Mouse (Mus musculus): ENCODE measurements at regions not wholly inside any gene's neighbourhood (a gene's known extent, or its start where the extent isn't known, plus 50 kb on each side); places are given as distances from the start of the nearest gene placed in this dataset.

DNA sequence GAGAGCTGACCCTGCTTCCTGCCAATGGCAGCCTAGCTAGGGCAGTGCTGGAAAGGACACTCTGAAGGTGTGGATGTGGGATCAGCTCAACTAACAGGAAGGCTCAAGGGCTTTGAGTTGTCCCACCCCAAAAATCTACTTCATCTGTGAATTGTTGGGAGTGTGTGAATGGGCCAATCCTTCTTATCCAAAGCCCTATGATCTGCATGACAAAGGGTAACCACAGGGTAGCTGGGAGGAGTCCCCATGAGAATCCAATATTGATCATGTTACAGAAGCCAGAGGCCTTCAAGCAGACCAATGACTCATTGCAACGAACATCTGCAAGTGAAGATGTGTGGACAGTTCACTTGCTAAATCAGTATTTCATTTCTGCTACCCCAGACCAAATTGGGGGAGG, 51.1 kb upstream of the Adra1b start:
- DNase-seq (ENCODE audit: low read depth) = no peak

DNA sequence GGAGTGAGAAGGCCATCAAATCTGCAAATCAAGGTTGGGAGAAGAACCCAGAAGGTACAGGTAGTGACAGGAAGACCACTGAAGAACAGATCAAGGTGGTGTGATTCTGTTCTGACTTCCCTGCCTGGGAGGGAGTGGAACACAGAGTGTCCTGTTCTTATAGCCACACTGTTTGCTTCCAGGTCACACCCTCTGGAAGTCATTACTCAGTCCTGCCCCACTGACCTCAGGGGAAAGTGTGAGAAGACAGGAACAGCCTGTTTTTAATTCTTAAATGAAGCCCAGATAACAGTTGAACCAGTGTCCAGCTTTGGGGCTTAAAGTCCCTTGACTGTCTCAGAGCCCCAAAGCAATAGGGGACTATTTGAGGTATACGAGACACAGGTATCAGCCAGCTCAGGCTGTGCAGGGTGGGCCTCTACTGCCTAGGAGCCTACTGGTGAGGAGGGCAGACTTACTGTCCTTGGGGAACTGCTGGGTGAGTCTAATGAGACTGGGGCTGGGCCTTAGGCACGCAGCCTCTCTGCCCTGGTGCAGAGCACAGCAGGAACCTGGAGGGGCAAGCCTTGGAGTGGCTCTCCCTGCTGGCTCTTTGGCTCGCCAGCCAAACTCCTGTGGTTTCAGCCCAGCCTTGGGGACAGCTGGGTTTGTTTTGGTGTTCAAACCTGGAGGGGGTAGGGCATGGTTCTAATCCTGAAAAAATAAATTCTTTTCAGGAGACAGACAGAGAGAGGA, 57.4 kb upstream of the Adra1b start:
- no peak for DNase-seq (ENCODE audit: low read depth)

GRCm38 (mm10) chr11:43958976-43959315, 57.9 kb upstream of the Adra1b start:
- DNase-seq (ENCODE audit: low read depth) = no peak

- DNase-seq (ENCODE audit: low read depth) = no peak
These were observed 59.5 kb upstream of the Adra1b start for GRCm38 (mm10) chr11:43960348-43961105.

DNA sequence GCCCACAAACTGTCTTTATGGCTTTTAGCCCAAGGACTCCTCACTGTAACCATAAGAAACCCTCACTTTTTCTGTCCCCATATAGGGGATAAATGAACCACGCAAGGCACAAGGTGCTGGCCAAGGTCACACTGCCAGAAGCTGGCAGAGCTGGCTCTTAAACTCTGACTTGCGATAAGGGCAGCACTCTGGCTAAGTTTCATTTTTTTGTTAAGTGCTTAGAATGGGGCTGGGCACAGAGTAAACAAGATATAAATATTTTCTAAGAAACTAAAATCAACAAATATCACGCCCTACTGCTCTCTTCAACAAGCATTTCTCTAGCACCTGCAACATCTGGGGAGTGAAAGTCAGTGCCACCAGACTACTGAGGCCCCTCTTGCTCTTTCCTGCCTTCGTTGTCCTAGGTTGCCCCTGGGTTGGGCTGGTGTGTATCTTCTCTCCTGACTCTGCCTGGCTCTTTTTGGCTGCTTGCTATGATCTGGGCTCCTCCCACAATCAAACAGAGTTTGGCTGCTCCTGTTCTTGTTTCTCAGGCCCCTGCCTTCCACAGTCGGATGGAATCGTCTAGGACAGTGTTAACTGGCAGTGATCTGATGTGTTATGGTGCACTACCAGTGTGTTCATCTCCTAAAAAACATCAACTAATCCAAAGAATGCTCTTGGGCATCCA, 60.5 kb upstream of the Adra1b start:
- no peak for DNase-seq (ENCODE audit: low read depth)

DNA sequence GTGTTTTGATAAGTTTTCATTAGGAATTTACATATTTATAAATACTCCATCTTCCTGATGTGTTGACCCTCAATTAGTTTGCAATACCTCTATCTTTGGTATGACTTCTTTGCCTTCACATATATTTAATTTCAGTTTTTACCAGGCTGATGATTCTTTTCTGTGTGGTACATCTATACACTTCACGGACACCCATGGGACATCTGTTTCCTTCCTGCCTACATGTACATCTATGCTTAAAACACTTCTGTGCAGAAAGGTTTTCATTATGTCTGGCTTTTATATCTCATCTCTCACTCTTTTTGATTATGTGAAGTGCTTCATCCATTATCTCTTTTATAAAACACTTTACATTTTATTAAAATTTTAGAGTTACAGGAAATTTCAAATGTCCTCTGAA, 66.8 kb upstream of the Adra1b start:
- DNase-seq (ENCODE audit: low read depth) = no peak

- no peak for DNase-seq (ENCODE audit: low read depth)
These were observed 70.9 kb upstream of the Adra1b start for GRCm38 (mm10) chr11:43971886-43972285.

DNA sequence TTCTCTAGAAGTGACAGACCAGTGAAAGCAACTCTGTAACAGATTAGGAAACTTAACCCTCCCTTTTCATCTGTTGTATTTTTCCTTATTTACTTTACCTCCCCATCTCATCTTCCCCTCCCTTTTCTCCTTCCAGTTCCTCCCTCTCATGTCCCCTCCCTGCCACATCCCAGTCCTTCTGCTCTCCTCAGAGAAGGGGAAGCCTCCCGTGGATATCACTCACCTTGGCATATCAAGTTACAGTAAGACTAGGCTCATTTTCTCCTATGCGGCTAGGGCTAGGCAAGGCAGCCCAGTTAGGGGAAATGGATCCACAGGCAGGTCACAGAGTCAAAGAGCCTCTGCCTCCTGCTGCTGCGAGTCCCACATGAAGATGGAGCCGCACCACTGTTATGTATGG, 75.0 kb upstream of the Adra1b start:
- DNase-seq (ENCODE audit: low read depth) = no peak

DNA sequence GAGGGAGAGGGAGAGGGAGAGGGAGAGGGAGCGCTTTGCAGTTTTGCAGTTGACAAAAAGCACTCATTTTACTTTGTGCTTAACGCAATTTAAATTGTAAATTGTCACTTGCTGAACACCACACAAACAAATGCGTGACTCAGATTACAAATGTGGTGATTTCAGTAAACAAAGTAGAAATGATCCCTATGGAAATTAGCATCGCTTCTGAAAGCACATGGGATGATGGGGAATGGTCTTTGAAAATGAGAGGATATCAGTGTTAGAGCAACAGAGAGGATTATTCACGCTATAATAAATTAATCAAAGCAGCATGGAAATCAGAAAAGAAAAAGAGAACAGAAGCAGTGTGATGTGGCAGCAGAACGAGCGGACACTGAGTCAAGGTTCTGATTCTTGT, 78.4 kb upstream of the Adra1b start:
- DNase-seq (ENCODE audit: low read depth) = no peak

GRCm38 (mm10) chr11:43980444-43980843, 79.4 kb upstream of the Adra1b start:
- no peak for DNase-seq (ENCODE audit: low read depth)

DNA sequence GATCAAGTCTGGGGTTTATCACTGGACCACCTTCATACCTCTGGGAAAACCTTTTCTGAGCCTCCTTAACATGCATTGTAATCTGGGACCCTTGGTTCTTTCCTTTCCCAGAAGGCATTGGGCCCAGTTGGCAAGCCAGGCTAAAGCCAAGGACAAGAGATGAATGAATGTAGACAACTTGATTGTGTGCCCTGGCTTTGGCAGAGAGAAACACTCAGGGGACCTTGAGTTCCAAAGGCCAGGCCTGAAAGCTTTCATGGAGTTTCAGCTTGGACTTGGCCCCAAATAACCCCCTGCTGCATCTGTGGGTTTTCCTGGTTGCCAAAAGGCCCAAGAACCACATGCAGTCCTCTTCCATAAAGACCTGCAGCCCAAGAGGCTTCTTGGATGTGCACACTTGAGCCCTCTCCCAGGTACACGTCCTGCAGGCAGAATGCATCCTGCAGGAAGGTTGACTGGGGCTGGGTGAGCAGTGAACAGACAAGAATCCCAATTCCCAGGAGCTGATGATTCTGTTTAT, 89.0 kb upstream of the Adra1b start:
- no peak for DNase-seq (ENCODE audit: low read depth)

GRCm38 (mm10) chr11:43992011-43992471, 91.0 kb upstream of the Adra1b start:
- DNase-seq (ENCODE audit: low read depth) = no peak

GRCm38 (mm10) chr11:43998046-43998725, 97.2 kb upstream of the Adra1b start:
- DNase-seq (ENCODE audit: low read depth) = no peak

- DNase-seq (ENCODE audit: low read depth) = no peak
These were observed 99.0 kb upstream of the Adra1b start for GRCm38 (mm10) chr11:44000056-44000455.

DNA sequence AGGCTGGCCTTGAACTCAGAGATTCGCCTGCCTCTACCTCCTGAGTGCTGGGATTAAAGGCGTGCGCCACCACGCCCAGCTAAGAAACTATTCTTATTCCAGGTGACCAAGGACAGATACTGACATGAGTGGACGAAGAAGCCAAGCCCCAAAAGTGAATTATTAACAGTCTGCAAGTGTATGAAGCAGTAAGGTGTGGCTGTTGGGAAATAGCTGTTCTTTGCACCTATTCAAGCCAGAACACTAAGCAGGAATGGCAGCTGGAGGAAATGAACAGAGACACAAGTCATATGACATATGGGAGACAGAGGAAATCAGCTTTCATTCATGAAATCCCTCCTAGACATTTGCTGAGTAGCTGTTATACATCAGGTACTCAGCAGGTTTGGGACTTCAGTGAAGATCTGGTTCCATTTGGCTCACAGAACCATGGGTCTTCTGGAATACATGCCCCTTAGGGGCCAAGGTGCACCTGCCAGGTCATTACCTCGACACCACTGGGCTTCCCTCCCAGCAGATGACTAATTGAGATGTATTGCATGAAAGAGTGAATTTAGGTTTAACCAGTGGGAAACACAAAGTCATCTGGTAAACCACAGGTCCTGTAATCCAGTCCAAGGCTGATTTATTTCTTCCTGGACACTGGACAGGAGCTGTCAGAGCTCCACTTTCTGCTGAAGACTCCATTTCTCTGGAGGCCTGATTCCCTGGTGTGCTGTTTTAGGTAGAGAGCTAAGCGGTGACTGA, 101.0 kb upstream of the Adra1b start:
- DNase-seq (ENCODE audit: low read depth) = no peak

DNA sequence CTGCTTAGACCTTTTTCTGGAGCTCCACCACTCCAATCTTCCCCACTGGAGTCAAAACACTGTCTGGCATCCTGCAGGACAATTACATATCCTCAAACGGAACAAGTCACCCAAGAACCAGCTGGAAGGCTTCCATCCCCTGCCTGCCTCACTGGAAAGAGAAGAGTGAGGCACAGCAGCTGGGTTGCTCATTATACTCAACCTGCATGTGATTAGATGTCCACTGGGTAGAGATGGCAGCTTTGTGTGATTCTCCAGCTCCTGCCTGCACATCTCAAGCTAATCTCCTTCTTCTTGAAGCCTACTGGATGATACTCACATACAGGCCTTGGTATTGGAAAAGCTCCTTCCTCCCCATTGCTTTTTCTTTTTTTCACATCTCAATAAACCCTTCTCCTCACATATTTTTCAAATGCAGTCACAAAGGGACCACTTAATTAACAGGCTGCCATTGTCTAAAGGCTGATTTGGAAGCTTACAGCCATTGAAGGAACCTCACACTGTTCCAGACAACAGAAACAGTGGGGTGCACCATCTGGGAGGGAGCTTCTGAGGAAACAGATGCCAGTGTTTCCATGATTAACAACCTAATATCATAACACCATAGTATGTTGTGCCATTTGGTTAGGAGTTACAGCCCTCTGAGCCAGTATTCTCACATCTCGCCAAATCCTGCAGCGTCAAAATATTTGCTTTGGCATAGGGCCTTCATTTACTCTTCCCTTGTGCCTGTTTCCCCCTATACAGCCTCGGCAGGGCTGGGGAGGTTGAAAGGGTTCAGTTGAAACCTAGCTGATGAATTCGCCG, 101.9 kb upstream of the Adra1b start:
- DNase-seq (ENCODE audit: low read depth) = no peak

GRCm38 (mm10) chr11:44007526-44008040, 106.6 kb upstream of the Adra1b start:
- no peak for DNase-seq (ENCODE audit: low read depth)

GRCm38 (mm10) chr11:44012314-44012713, 111.3 kb upstream of the Adra1b start:
- DNase-seq (ENCODE audit: low read depth) = no peak

DNA sequence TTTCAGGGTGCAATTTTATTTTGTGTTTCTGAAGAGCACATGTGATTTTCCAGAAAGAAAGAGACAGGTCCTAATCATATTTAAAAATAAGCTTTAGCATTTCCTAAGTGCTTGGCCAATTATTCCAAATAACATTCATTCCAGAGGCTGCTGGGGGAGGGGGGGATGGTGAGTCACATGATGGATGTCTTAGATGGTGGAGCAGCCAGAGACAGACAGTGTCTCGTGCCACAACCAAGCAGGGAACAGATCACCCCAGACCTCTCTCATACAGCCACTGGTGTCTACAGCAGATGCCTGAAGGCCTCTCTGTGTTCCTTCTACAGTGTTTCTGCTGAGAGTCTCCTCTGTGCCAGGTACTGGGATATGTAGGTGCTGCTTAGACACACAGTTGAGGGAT, 112.8 kb upstream of the Adra1b start:
- no peak for DNase-seq (ENCODE audit: low read depth)

- no peak for DNase-seq (ENCODE audit: low read depth)
These were observed 120.6 kb upstream of the Adra1b start for GRCm38 (mm10) chr11:44021638-44022037.
